ENCODE assay signal across 8 mouse cellular contexts in genomic region chr1:78338212-78338611, GRCm38 (mm10). TPM values are rescaled to one million over a fixed set of nuclear protein-coding genes. Genes with fewer than 3 reads are reported as not detected.
DNase-seq lines count a peak whose midpoint lies in the region; ATAC-seq lines count a peak whose summit lies in the region.

No protein-coding gene starts in this region.

- intact Hi-C loops in left cerebral cortex, postnatal 36 days (cut with DNase I): no loop called here

- 0 out of 2 replicates have a peak overlapping the region, but pooled peaks have one; percentile 2 for H3K4me3 ChIP-seq in kidney, embryonic 15.5 days (replicated peaks)
- H3K4me3 ChIP-seq in midbrain, embryonic 11.5 days (ENCODE audit: low read depth, low read length): no peak overlapping the region

- H3K27me3 ChIP-seq in kidney, embryonic 15.5 days: no peaks in the 10 kb centered on the region
- no peaks in the 10 kb centered on the region for H3K27me3 ChIP-seq in midbrain, embryonic 11.5 days (ENCODE audit: control insufficient read depth, insufficient read depth, low read length)

- peak overlapping the region; percentile 39 for H3K4me2 ChIP-seq in kidney, embryonic 15.5 days
- no peak overlapping the region for H3K4me2 ChIP-seq in midbrain, embryonic 11.5 days

- 7% methylated on average over 9 of the region's 9 CpGs for WGBS in kidney, embryonic 15.5 days
- WGBS in midbrain, embryonic 11.5 days: 51% methylated on average over 9 of the region's 9 CpGs

- no peaks in the 10 kb centered on the region for H3K36me3 ChIP-seq in kidney, embryonic 15.5 days
- no peaks in the 10 kb centered on the region for H3K36me3 ChIP-seq in midbrain, embryonic 11.5 days (ENCODE audit: control insufficient read depth, insufficient read depth, low read length)

- peak; percentile 68 to 73 for DNase-seq in cerebellum, postnatal 10 days
- DNase-seq in cerebellum, adult 9-11 months: no peak
- peak; percentile 54 for DNase-seq in Muller cell, postnatal 12 days (ENCODE audit: inconsistent ontology term)
- peak; percentile 52 to 65 for DNase-seq in heart, adult 9 months (ENCODE audit: low spot score in 2 of 2)
- no peak for DNase-seq in midbrain, embryonic 11.5 days (ENCODE audit: low spot score, missing footprints)
- no peak for DNase-seq in thymus, postnatal 4 days
- DNase-seq in left cerebral cortex, postnatal 36 days (ENCODE audit: low spot score in 2 of 2): no peak

- H3K4me1 ChIP-seq in kidney, embryonic 15.5 days: peaks cover 37% of the 10 kb centered on the region
- H3K4me1 ChIP-seq in midbrain, embryonic 11.5 days (ENCODE audit: control insufficient read depth, insufficient read depth, low read length): no peaks in the 10 kb centered on the region

- peak overlapping the region; percentile 67 for H3K27ac ChIP-seq in kidney, embryonic 15.5 days
- no peak overlapping the region for H3K27ac ChIP-seq in midbrain, embryonic 11.5 days (ENCODE audit: low read depth, low read length)

- peak; percentile 90 for ATAC-seq in kidney, embryonic 15.5 days (replicated peaks; ENCODE audit: low FRiP score)
- peak; percentile 54 for ATAC-seq in midbrain, embryonic 11.5 days (ENCODE audit: low FRiP score)

- no peak overlapping the region for H3K9ac ChIP-seq in kidney, embryonic 15.5 days
- no peak overlapping the region for H3K9ac ChIP-seq in midbrain, embryonic 11.5 days (ENCODE audit: low read length)

- H3K9me3 ChIP-seq in kidney, embryonic 15.5 days (replicated peaks): no peaks in the 10 kb centered on the region
- no peaks in the 10 kb centered on the region for H3K9me3 ChIP-seq in midbrain, embryonic 11.5 days (ENCODE audit: control insufficient read depth, low read length)

RNA-seq across cellular contexts. Expression of gene Sgpp2, which starts 28.1 kb away (rescaled TPM):
- 20.0 and 21.7 TPM in 2 replicates for polyA plus RNA-seq in kidney, embryonic 15.5 days (2015; fragmentation: Nextera tagmentation; extraction: Ambion mirVana)
- 1.1 and 2.1 TPM in 2 replicates for polyA plus RNA-seq in midbrain, embryonic 11.5 days (2014; fragmentation: Nextera tagmentation; extraction: Ambion mirVana)
- 1 to 10 TPM; 8.8 to 9.7 TPM for total RNA-seq in left cerebral cortex, postnatal 36 days (2021)

Comparison
In these comparisons a context has a peak if more than half of its experiments do, and no peak if none do; other contexts are left out.
1. DNase-seq: peak in cerebellum, postnatal 10 days (2 of 2), Muller cell, postnatal 12 days (single experiment) and heart, adult 9 months (2 of 2); none in cerebellum, adult 9-11 months (single experiment), midbrain, embryonic 11.5 days (single experiment), thymus, postnatal 4 days (single experiment) and left cerebral cortex, postnatal 36 days (0 of 2).